Mouse (Mus musculus) left cerebral cortex, postnatal 10 days (tissue): ENCODE results near the gene Nrcam. TPM values are rescaled to one million over a fixed set of nuclear protein-coding genes. Genes with fewer than 3 reads are reported as not detected.

Experiments used
- DNase-seq, 2 experiments: peaks; one replicate each; pipeline ENCODE4 v3.0.0; 2021 to 2022; ENCODE audit warnings: low spot score in 2 of 2, mixed read lengths in 1 of 2; ENCODE audit errors: extremely low spot score in 1 of 2
- intact Hi-C: fragments of 180-260 bp; cut with DNase I; formaldehyde crosslinking; loops from one replicate; pipeline ENCODE4 v1.15.1; 2025
- total RNA-seq, 2 experiments: library from RNA; stranded (reverse); gene quantifications; 2 replicates each; pipeline ENCODE4 v1.2.3; 2021

Gene Nrcam
- total RNA-seq, 2 experiments from 2014 or later = 453 to 458 TPM

DNA sequence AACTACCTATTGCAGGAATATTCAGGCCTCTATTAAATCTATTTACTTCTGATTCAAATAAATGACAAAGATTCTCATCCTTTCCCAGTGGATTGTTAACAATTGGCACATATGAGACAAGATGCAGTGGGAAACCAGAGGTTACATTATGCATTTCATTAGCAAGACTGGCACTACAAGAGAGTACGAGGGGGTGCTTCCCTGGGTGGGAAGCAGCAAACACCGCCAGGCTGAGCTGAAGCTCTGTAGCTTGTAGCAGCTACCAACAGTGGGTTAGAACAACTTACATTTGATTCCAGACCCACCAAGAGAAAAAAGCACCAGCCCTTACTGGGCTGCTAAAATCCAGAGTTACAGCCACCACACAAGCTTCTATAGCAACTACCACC, 151.3 kb downstream of the Nrcam start:
- intact Hi-C loops = no loop called here
- no peak for DNase-seq

GRCm38 (mm10) chr12:44481415-44481814, 152.7 kb downstream of the Nrcam start:
- DNase-seq = no peak
- intact Hi-C loops = no loop called here

GRCm38 (mm10) chr12:44492759-44493479, 164.2 kb downstream of the Nrcam start:
- DNase-seq = no peak
- intact Hi-C loops = no loop called here

GRCm38 (mm10) chr12:44497762-44498161, 169.1 kb downstream of the Nrcam start:
- intact Hi-C loops = no loop called here
- no peak for DNase-seq

DNA sequence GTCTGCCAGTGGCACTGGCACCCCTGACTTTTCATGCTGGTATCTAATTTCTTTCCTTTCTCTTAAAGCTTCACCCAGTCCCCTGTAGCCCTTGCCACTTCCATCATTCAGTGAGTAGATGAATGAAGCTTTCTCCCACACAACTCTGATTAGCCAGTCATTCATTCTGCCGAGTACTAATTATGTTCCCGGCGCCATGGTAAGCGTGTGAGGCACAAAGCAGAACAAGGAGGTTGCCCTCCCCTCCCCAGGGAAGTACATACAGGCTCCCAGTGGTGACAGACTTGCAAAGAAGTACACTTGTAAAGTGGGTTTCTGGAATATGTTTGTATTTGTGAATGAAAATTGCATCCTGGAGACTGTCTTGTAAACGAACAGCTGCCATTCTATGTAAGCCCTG, 170.2 kb downstream of the Nrcam start:
- intact Hi-C loops = no loop called here
- DNase-seq = no peak

- no peak for DNase-seq
- intact Hi-C loops = no loop called here
Observed at GRCm38 (mm10) chr12:44501807-44502487, 173.3 kb downstream of the Nrcam start.

GRCm38 (mm10) chr12:44503737-44504136, 175.1 kb downstream of the Nrcam start:
- intact Hi-C loops = no loop called here
- no peak for DNase-seq

DNA sequence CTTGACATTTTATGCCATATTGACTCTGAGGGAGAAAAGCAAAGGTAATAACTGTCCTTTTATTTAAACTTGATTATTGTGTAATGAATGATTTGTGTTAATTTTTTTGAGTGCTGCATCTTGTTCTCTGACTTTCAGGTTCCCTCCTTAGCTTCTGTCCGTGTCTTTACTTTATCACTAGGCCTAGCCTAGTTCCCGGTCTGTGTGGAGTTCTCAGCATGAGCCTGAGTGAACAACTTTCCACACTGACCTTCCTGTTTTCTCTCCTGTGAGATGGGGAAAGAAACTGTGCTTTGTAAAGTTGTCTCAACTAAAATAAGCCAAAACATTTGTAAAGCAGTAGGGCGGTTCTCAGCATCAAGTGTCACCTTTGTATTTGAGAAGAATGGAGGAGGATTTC, 179.9 kb downstream of the Nrcam start:
- intact Hi-C loops = no loop called here
- no peak for DNase-seq

DNA sequence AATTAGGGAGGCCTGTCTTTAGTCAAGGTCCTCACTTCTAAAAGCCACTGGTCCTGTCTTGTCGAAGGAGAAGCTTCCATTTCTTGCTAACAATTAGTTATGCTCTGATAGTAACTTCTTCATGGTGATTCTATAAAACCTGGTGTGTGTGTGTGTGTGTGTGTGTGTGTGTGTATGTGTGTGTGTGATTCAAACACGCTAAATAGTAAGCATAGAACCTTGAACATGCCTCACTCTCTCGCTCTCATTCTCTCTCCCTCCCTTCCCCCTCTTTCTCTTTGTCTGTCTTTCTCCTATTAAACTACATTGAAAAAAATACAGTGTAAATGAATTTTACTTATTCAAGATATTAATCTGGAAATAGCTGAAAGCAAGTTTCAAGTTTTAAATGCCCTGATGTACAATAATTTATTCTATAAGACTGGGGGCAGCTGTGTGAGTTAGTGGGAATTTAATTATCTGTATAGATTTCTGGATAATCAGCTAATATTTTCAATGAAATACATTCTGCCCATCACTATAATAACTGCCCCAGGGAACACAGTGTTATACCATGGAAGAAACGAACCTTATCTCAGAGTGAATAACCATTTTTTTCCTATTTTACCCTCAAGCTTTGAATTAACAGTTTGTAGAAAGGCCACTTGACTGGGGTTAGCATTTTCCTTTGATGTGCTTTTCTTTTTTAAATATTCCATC, 180.9 kb downstream of the Nrcam start:
- no peak for DNase-seq
- intact Hi-C loops = no loop called here

GRCm38 (mm10) chr12:44515066-44515465, 186.4 kb downstream of the Nrcam start:
- intact Hi-C loops = no loop called here
- DNase-seq = no peak

GRCm38 (mm10) chr12:44519440-44520141, 190.9 kb downstream of the Nrcam start:
- no peak for DNase-seq
- intact Hi-C loops = no loop called here

DNA sequence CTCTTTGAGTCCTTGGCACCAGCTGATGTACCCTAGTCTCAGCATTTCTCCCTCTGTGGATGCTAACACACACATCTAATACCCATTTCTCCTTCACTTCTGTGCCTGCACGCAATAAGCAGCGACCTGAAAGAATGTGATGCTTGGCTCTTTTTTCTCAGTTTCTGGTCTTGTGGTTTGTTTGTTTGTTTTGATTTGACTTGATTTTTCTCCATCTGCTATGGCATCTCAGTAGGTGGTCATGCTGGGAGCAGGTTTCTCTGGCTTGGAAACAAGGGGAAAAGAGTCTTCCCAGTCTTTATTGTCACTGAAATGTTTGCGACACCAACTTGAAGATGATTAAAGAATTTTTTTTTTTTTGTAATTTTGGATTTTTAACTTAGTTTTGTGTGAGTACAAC, 192.8 kb downstream of the Nrcam start:
- DNase-seq = no peak
- intact Hi-C loops = no loop called here

DNA sequence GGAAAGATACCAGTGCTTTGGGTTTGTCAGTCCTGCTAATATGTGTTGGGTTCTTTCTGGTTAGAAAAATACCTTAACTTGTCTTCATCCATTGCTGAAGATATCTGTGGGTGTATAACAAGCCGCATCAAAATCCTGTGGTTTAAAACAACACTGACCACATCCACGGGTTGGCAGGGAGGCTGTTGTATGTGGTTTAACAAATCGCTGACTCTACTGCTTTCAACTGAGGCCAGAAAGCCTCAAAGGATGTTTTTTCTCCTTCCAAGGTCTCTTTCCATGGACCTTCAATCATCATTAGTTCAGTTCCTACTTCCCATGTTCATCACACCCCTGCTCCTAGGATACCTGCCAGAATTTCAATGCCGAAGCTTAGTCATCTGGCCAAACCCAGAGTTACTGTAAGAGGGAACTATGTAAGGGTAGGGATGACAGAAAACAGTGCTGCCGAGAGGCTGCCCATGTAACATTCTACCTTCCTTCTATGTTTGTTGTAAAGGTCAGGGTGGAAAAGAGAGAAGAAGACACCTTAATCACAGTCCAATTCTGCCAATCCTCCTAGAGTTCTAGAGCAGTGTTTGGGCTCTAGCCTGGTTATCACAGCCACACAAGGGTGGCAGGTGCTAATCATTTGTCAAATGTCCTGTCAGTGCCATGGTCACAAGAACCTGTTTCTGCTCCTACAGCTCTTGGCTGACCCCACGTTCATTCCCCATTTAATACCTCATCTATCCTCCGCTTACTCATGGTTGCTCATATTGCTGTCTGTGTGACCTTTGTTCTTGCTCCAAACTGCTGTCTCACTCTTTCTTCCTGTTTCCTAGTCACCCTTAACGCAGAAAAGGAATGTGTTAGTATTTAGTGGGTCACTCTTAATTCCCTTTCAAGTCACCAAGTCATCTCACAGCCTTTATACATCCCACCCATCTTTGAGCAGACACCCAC, 196.2 kb downstream of the Nrcam start:
- DNase-seq = no peak
- intact Hi-C loops = no loop called here

DNA sequence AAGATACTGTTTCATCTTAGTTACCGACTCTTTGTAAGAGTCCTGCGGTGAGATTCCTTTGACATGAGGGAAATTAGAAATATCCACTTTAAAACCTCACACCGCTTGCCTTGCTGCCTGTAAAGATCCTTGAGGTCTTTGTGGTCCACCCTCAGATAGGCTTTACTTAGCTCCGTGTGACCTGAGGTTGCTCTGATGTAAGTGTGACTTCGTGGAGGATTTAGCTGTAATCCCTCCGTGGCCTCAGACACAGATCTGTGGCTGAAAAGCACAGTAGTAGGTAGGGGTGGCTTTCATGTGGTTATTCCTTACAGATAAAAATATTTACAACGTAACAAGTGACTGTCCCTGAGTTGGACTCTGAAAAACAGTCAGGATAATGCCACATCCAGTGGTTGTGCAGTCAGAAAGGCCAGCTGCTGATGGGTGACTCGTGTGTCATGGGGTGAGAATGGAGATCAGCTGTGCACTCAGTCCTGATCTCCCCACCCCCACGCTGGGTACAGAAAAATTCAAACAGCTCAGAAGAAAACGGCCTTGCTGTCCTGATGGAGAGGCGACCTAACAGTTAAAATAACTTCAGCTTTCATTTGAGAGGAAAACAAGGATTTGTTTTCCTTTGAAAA, 199.8 kb downstream of the Nrcam start:
- intact Hi-C loops = no loop called here
- no peak for DNase-seq

DNA sequence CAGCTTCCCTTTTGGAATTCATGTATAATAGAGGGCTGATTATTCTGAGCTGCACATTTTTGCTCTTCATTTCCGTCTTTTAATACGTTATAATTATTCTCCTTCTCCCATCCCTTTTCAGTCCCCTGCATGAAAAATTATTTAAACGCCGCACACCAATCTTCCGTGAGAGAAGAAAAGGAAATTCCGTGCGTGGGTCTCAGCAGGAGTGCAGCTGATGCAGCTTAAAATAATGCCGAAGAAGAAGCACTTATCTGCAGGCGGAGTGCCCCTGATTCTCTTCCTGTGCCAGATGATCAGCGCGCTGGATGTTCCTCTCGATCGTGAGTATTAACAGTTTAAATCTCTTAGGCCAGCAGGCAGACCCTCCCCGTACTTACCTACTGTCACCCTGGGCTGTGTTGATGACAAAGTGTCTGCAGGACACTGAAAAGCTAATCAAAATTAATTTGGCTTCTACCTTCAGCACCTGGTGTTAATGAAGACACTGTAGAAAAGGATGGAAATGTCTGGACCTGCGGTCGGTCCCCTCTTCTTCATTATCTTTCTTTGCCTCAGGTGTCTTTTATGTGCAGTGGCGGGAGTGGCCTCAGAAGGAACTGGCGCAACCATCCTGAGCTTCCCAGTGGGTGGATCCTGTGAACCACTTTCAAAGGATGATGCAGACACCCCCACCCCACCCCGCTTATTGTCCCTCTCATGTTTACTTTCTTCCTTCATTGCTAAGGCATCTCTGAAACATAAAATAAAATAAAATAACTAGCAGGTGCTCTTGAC, 203.8 kb downstream of the Nrcam start:
- intact Hi-C loops = no loop called here
- DNase-seq = no peak

- intact Hi-C loops = no loop called here
- no peak for DNase-seq
Observed at GRCm38 (mm10) chr12:44534100-44534633, 205.5 kb downstream of the Nrcam start.

GRCm38 (mm10) chr12:44535623-44536022, 206.9 kb downstream of the Nrcam start:
- intact Hi-C loops = no loop called here
- no peak for DNase-seq
